Mouse (Mus musculus): ENCODE data around the gene 1700020N15Rik. TPM values are rescaled to one million over a fixed set of nuclear protein-coding genes. Genes with fewer than 3 reads are reported as not detected.
"Not testable (repeated sequence)": the region's sequence is repeated elsewhere in the genome, so short reads cannot be mapped to it uniquely, and the experiment has no call there.

The 1700020N15Rik gene
- not detected in 2 replicates for polyA plus RNA-seq (2016; fragmentation: Nextera tagmentation; extraction: Ambion mirVana)

DNA sequence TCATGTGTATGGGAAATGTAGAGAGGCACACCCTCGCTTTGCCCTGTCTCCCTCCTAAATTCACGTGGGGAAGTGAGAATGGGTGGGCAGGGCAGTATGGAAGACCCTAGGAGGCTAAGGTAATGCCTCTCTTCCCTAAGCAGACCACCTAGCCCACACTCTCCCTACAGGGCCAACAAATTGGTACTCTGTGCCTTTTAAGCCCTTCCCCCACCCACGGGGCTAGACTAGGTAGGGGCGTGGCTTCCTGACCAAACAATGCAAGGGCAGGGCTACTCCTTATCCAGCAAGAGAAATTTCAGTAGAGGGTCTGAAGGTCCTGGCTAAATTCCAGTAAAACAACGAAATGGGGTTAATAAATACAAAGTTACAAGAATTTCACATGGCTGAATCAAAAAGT, at the start of gene 1700020N15Rik:
1700020N15Rik (plus strand) TSS at position 301 of the 400 bp plus-strand sequence.
- H3K27ac ChIP-seq (ENCODE audit: poor library complexity, severe bottlenecking); H3K4me1 ChIP-seq (replicated peaks); H3K9me3 ChIP-seq (replicated peaks); ATAC-seq (ENCODE audit: insufficient number of reproducible peaks, low FRiP score); H3K36me3 ChIP-seq; H3K4me3 ChIP-seq; H3K27me3 ChIP-seq (replicated peaks); H3K9ac ChIP-seq; H3K4me2 ChIP-seq: not testable (repeated sequence)
- 66% methylated on average over 5 of the region's 5 CpGs for WGBS

DNA sequence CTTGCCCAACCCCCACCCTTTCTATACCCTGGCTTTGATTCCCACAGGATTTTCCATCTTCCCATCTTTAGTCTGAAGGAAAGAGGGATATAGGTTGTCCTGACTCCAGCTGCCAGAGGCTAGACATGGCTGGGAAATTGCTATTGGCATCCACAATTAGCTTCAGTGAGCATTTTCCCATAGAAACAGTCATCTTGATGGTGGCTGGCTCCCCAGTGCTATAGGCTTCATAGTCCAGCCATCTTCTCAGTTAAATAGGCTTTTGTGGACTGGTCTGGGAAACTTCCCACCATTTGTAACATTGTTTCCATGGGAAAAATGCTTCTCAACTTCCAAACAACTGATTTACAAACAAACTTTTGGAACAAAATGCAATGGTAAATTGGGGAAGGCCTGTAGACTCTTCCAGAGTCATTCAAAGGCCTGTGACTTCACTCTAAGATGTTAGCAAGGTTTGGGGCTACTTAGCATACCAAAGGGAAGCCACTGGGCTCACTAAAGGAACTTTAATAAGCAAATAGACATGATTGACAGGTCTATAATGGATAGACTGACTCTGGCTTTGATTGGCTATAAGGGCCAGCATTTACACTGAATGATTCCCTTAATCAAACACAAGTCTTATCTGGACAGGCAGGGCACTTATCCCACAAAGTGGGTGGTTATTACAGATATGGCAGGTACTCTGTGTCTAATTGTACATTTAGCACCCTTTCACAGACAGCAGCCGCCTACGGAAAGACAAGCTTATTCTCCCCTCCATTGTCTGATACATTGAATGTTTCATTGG, 31.9 kb downstream of the 1700020N15Rik start:
- H3K9me3 ChIP-seq (replicated peaks), result no peaks in the 10 kb centered on the region
- H3K27ac ChIP-seq (ENCODE audit: poor library complexity, severe bottlenecking), result no peak overlapping the region
- WGBS, result 92% methylated on average over 2 of the region's 2 CpGs
- H3K9ac ChIP-seq, result no peak overlapping the region
- no peaks in the 10 kb centered on the region for H3K36me3 ChIP-seq
- no peak for ATAC-seq (ENCODE audit: insufficient number of reproducible peaks, low FRiP score)
- no peaks in the 10 kb centered on the region for H3K4me1 ChIP-seq (replicated peaks)
- no peaks in the 10 kb centered on the region for H3K27me3 ChIP-seq (replicated peaks)
- H3K4me3 ChIP-seq, result no peak overlapping the region
- H3K4me2 ChIP-seq, result no peak overlapping the region
